Mouse (Mus musculus): ENCODE measurements around the gene Metrnl.

The Metrnl gene

DNA sequence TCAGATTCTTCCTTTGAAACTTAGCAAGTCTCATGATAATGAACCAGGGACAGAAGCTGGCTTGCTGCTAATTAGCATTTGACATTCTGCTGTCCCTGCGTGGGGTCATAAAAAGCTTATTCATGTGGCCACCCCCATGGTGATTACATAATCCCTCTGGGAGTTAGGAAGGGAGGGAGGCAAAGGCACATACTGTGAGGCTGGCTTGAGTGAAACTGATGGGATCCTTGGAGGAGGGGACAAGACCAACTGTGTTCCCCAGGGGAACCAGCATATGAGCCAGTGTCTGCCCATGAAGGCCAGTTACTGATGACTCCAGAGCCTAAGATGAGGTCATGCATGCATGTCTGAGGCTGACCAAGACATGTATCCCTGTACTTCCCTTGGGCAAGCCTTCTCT, 33.5 kb downstream of the Metrnl start:
- DNase-seq (ENCODE audit: low spot score): no peak

DNA sequence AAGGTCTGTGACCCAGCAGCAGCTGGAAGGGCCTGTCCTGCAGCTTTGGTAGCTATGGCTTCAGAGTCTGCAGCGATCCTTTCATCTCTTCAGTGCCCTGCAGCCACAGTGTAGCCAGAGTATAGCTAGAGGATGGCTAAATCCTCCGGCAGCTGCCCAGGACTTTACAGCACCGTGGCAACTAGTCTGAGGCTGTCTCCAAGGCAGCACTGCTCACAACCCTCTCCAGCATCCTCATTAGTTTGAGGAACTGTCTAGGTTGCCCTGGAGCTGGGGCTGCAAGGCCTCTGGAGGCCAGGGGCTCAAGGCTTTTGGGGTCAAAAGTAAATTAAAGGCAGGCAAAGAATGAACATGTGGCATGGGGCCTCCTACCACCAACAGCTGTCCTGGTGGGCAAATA, 37.3 kb downstream of the Metrnl start:
- DNase-seq (ENCODE audit: low spot score): no peak

DNA sequence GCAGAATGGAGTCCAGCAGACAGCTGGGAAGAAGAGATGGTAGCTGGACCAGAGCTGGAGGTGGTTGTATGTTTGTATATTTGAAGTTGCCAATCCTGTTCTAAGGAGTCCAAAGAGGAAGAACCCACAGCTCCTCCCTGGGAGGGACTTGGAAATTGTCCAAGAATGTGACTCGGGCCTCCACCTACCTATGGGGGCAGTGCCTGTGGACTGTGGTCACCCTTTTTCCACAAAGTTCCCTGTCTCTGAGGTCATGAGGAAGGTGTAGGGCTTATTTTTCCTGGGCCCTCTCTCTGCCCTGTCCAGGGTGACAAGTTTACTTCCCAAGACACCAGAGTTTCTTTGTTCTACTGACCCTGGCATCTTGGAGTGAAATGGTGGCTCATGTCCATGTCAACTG, 39.6 kb downstream of the Metrnl start:
- DNase-seq (ENCODE audit: low spot score): no peak

DNA sequence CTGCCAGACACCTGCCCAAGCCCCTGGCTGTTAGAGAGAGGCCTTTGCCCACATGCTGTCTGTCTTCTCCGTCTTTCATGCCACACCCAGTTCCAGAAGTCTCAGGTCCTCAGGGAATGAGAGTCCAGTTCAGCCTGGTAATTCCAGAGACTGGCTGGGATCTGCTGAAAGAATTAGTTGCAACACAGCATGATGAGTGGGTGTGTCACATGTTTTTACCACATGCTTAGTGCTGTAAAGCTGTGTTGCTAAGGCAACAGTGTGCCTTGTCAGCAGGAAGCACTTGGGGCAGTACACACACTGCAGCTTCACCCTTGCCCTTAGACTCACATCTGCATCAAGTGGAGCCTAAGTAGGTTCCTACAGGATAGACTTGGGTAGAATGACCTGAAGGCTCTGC, 40.1 kb downstream of the Metrnl start:
- DNase-seq (ENCODE audit: low spot score): no peak

DNA sequence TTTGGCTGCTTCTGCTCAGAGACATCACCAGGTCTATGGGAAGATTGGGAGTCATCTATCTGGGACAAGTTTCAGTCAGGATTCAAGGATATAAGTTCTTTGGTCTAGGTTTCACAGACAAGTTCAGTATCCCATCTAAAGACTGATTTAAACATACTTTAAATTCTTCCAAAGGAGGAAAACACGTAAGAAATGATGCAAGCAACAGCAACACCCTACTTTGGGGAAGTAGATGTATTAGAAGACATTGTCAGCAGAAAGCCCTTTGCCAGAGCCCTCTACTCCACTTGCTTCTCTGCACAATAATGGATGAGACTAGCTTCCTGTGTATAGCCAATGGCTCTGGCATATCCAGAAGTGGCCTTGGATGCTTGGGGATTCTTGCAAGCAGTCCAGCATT, 41.8 kb downstream of the Metrnl start:
- DNase-seq (ENCODE audit: low spot score): no peak

DNA sequence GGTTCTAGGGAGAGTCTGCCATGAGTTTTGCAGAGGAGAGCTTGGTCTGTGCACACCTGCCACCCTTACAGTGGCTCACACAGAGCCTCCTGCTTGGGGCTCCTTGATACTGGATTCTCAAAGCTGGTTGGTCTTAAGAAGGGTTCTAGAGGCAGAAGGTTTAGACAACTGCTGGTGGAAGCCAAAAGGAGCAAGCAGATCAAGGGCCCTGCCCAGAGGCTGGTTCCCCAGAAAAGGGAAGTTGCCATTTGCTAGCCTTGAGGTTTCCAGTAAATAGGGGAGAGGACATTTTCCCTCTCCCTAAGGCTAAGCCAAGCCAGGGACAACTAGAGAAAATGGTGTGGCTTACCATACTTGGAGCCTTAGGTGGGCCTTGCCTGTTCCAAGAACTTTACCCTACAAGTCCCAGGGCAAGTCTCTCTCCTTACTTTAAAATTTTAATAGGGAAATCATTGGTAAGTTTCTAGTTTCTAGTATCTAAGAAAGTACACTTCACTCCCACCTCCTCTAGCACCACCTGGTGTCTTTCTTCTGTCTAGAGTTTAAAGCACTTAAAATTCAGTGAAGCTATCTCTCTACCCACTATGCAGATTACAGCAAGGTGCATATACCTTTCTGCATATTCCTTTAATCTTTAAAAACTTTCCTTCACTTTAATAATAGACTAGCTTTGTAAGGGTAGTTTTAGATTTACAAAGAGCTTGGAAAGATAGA, 42.7 kb downstream of the Metrnl start:
- no peak for DNase-seq (ENCODE audit: low spot score)

DNA sequence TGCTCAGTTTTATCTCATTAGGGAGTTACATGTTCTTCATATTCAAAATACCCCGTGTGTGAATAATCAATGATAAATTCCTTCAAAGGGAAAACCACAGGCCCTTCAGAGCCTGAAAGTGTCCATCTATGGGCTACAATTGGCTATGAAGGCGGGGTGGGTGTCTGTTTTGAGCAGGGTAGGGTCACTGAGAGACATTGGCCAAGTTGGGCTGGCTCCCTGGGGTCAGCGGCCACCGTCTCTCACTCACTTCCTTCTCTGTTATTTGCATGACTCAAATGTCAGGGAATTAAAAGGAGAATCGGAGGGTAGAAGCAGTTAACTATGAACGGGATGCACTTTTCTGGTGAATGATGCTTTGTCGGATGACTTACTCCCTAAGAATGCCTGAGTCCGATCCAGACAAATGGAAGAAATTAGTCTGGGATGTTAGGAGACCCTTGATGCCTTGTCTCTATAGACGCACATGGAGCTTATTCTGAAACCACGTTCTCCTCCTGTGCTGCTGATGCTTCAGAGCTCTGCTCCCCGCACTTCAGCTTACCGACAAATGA, 45.7 kb downstream of the Metrnl start:
- DNase-seq (ENCODE audit: low spot score): no peak

DNA sequence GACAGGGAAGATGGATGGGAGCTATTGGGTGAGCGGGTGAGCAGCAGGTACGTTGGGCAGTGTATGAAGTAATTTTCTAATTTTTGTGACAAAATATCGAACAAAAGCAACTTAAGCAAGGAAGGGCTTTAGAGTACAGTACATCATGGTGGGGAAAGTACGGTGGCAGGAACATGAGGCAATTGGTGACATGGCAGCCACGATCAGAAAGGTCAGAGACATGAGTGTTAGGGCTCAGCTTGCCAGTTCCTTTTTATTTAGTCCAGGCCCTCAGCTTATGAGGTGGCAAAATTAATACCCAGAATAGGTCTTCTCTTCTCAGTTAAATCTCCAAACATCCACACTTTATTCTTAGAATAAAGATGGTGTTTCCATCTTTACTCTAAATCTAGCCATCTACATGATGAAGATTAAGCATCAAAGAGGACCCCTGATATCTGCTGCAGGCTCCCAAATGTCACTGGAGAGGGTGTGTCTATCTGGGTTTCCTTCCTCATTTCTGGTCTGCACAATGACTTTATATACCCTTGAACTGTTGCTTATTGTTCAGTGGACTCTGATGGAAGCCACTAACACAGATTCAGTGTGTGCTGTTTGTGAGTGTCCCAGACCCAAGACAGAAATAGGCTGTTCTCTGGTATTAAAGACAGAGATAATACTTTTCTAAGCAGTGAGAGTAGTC, 46.8 kb downstream of the Metrnl start:
- DNase-seq (ENCODE audit: low spot score): no peak
